In genomic region chr17:34849722-34850516, GRCm38 (mm10) we compare ENCODE assay signal across 8 mouse cellular contexts. TPM values are rescaled to one million over a fixed set of nuclear protein-coding genes. Genes with fewer than 3 reads are reported as not detected.
DNase-seq lines count a peak whose midpoint lies in the region; ATAC-seq lines count a peak whose summit lies in the region.

Gene Skiv2l (minus strand): TSS chr17:34850210.
Gene Nelfe (plus strand): TSS chr17:34850391.

- peak; percentile 98 for ATAC-seq in megakaryocyte progenitor cell, adult 5-6 weeks (replicated peaks; ENCODE audit: poor library complexity)

- peak; percentile 98 for DNase-seq in adipocyte (ENCODE audit: low spot score)
- peak; percentile 98 for DNase-seq in embryo, embryonic 10 days (ENCODE audit: low spot score)
- peak; percentile 98 for DNase-seq in gastrocnemius, postnatal 10 days
- peak; percentile 99 for DNase-seq in induced T-regulatory cell, adult 2 months (ENCODE audit: low read depth)
- DNase-seq in left cerebral cortex, adult 9 months (ENCODE audit: low spot score in 2 of 2), result peak; percentile 92 to 97
- DNase-seq in right cerebral cortex, postnatal 14 days, result peak; percentile 98
- DNase-seq in urinary bladder, postnatal 36 days (ENCODE audit: low spot score in 2 of 2), result peak; percentile 98

RNA-seq across cellular contexts. Expression of gene Skiv2l, which starts in this region (rescaled TPM):
- total RNA-seq in gastrocnemius, postnatal 10 days (2021), result 10 to 100 TPM; 19.6 to 22.2 TPM
- 10.2 and 12.8 TPM in 2 replicates for total RNA-seq in megakaryocyte progenitor cell, adult 5-6 weeks (2015)
- 31.2 and 35.7 TPM in 2 replicates for total RNA-seq in megakaryocyte progenitor cell, adult 5-6 weeks (2017)

RNA-seq across cellular contexts. Expression of gene Nelfe, which starts in this region (rescaled TPM):
- total RNA-seq in gastrocnemius, postnatal 10 days (2021), result 10 to 100 TPM; 13.7 to 17.3 TPM
- total RNA-seq in megakaryocyte progenitor cell, adult 5-6 weeks (2015), result 65.8 and 70.7 TPM in 2 replicates
- total RNA-seq in megakaryocyte progenitor cell, adult 5-6 weeks (2017), result 39.9 and 40.8 TPM in 2 replicates

Comparison
In these comparisons a context has a peak if more than half of its experiments do, and no peak if none do; other contexts are left out.
1. Peak in every context shown above with its lines: DNase-seq and ATAC-seq.